Mouse (Mus musculus): ENCODE data around the gene Plscr3. TPM values are rescaled to one million over a fixed set of nuclear protein-coding genes. Genes with fewer than 3 reads are reported as not detected.

Plscr3 gene
- total and polyA plus RNA-seq, 3 experiments: 4.6 to 26.0 TPM; not detected in 1

DNA sequence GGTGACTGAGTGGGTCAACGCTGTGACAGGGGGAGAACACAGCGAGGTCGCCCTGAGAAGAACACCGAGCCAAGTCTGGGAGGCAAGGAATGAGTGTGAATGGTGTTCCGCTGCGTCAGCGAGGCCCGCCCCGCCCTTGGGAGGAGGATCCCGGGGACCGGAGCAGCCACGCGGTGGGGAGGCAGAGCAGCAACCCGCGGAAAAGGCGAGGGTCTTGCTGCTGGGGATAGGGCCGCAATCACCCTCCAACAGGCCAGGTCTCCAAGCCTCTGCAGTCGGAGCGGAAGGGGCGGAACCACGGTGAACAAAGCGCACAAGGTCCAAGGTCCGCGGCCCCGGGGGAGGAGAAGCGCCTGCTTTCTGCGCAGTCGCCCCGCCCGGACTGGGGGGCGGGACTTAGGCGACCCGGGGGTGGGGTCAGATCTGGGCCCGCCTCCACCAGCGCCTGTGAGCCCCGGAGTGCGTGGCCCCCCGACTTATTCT, at the start of gene Plscr3 (continued):
- no peak for TF ChIP-seq CTCF (IDR thresholded peaks at IDR 0.05 in 2 of 3, conservative IDR thresholded peaks at IDR 0.05 in 1 of 3; ENCODE audit: control insufficient read depth in 1 of 3, insufficient read depth in 1 of 3, low read depth in 2 of 3, low read length in 3 of 3, poor library complexity in 1 of 3, severe bottlenecking in 1 of 3)
- no peak for TF ChIP-seq TAL1 (IDR thresholded peaks at IDR 0.05; ENCODE audit: low read length)
- peak; percentile 93 for TF ChIP-seq MXI1 (IDR thresholded peaks at IDR 0.05; ENCODE audit: low read depth, low read length)

DNA sequence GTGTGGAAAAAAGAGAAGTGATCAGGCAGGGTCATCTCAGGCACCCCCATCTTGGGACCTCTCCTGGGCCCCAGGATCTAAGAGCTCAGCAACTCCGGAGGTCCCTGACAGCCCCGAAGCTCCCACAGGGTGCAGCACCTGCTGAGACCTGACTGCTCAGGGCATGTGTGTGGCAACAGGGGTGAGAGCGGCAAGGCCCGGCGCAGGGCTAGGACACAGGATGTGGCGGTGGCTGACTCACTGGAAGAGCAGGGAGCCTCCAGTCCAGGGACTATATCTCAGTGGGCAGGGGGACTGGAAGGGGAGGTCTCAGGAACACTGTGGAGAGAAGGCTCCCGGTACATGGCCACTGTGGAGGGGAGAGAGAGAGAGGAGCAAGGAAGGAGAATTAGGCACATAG, 48.3 kb upstream of the Plscr3 start:
- H3K36me3 ChIP-seq (ENCODE audit: control insufficient read depth in 1 of 2, insufficient read depth in 2 of 2, low read length in 2 of 2): peaks cover 0 to 11% of the 10 kb centered on the region in 2 experiments; a peak in 2 of 4 replicates
- no peaks in the 10 kb centered on the region for H3K27me3 ChIP-seq (ENCODE audit: control insufficient read depth in 1 of 2, insufficient read depth in 2 of 2, low read length in 2 of 2)
- H3K27ac ChIP-seq (ENCODE audit: control insufficient read depth, low read depth, low read length): no peak overlapping the region
- no peak overlapping the region for H3K9ac ChIP-seq (ENCODE audit: control insufficient read depth, low read depth, low read length, poor library complexity, severe bottlenecking)
- no peak overlapping the region for H3K4me3 ChIP-seq (ENCODE audit: control insufficient read depth in 1 of 2, insufficient read depth in 1 of 2, low read depth in 2 of 2, low read length in 2 of 2)
- peaks cover 3% of the 10 kb centered on the region; the same call in 1 of the 2 replicates for H3K79me2 ChIP-seq (ENCODE audit: control insufficient read depth, insufficient read depth, low read length, poor library complexity)
- peaks cover 8 to 14% of the 10 kb centered on the region in 2 experiments for H3K4me1 ChIP-seq (ENCODE audit: control insufficient read depth in 1 of 2, insufficient read depth in 2 of 2, low read length in 2 of 2)
- no peak for DNase-seq (ENCODE audit: low read depth, low spot score)
- TF ChIP-seq ZC3H11A (IDR thresholded peaks at IDR 0.05; ENCODE audit: low read depth, low read length) (no peak), USF1 (IDR thresholded peaks at IDR 0.05; ENCODE audit: low read depth, low read length) (no peak), TAL1 (IDR thresholded peaks at IDR 0.05; ENCODE audit: low read length) (no peak), HCFC1 (IDR thresholded peaks at IDR 0.05; ENCODE audit: low read depth, low read length) (no peak), EP300 (IDR thresholded peaks at IDR 0.05; ENCODE audit: low read depth in 1 of 2, low read length in 2 of 2) (no peak), MXI1 (IDR thresholded peaks at IDR 0.05; ENCODE audit: low read depth, low read length) (no peak), SIN3A (IDR thresholded peaks at IDR 0.05; ENCODE audit: low read length) (no peak), UBTF (IDR thresholded peaks at IDR 0.05; ENCODE audit: borderline replicate concordance, insufficient read depth, low read depth, low read length) (no peak), USF2 (IDR thresholded peaks at IDR 0.05; ENCODE audit: borderline replicate concordance in 1 of 2, insufficient read depth in 1 of 2, low read depth in 1 of 2, low read length in 2 of 2) (no peak), GATA1 (IDR thresholded peaks at IDR 0.05; ENCODE audit: low read depth, low read length) (no peak), MYC (IDR thresholded peaks at IDR 0.05; ENCODE audit: low read depth, low read length) (no peak), ETS1 (IDR thresholded peaks at IDR 0.05; ENCODE audit: low read depth, low read length) (no peak), JUND (IDR thresholded peaks at IDR 0.05; ENCODE audit: low read depth, low read length) (no peak), RAD21 (IDR thresholded peaks at IDR 0.05; ENCODE audit: low read depth, low read length) (no peak), POLR2AphosphoS5 (IDR thresholded peaks at IDR 0.05; ENCODE audit: borderline replicate concordance, low read depth, low read length) (no peak), NRF1 (IDR thresholded peaks at IDR 0.05; ENCODE audit: insufficient read depth, low read depth, low read length, poor library complexity, severe bottlenecking) (no peak)
- no peaks in the 10 kb centered on the region for H3K9me3 ChIP-seq (replicated peaks; ENCODE audit: insufficient read depth, low read length)

Measured in MEL (cell line).